Mouse (Mus musculus) cerebellum, adult 18-20 months (tissue): ENCODE results near the gene Dctn2.

Experiments used
- DNase-seq, 2 experiments: peaks; one replicate each; pipeline ENCODE4 v3.0.0; 2021

Dctn2 gene

GRCm38 (mm10) chr10:127266112-127267091 is at the start of gene Dctn2:
Gene Dctn2 (plus strand): TSS chr10:127266368.
- peak; percentile 91 to 97 for DNase-seq

DNA sequence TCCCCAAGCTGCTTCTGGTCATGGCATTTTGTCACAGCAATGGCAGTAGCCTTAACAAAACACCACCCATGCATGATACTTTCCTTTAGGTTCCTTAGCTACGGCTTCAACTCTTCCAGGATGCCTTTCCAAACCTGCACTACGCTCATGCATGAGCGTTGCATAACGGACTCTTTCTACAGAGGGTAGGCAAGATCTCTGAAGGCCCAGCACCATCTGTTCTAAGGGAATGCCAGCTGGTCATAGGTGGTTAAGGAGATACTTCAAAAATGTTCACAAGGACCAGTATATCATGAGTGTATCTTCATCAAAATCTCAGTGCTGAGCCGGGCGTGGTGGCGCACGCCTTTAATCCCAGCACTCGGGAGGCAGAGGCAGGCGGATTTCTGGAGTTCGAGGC is 49.7 kb upstream of the Dctn2 start:
- peak in 1 of 2 experiments; percentile 52 for DNase-seq

GRCm38 (mm10) chr10:127217177-127217576 is 49.0 kb upstream of the Dctn2 start:
- no peak for DNase-seq

GRCm38 (mm10) chr10:127218339-127218738 is 47.8 kb upstream of the Dctn2 start:
- DNase-seq = no peak

DNA sequence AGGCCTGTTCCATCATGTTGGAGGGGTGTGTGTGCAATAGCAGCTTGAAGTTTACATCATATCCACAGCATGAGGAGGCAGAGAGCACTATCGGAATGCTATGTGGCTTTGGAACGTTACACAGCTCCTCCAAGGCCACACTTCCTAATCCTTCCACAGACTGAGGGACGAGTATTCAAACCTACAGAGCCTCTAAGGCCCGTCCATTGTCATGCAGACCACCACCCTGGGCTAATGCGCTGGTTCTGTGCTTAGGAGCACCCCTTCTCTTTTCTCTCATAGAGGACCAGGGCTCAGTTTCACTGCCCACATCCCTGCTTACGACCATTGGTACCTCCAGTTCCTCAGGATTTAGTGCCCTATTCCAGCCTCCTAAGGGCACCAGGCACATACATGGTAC is 41.0 kb upstream of the Dctn2 start:
- DNase-seq = no peak

- DNase-seq = no peak
These were observed 40.4 kb upstream of the Dctn2 start for GRCm38 (mm10) chr10:127225732-127226131.

DNA sequence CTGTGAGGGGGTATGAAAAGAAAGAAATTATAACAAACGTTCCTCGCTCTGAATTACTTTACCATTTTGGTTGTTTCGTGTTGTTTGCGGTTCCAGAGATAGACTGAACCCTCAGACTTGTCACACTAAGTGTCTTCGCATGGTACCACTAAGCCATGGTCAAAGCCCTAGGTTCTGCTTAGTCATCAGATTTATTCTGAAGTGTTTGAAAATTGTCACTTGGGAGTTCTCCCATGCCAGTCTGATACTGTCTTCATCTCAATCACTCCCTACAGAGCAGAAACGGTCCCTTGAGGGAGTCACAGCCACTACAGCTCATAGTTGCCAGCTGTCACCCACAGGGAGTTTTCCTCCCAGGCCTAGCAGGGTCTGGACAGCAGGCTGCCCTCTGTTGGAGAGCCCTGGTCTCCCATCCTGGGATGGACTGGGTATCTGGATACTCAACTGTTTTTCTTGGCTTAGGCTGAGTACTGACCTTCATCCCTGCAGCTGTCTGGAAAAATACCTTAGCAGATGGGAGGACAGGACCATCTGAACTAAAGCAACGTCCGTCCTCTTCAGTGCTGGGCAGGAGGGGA is 39.8 kb upstream of the Dctn2 start:
- peak; percentile 40 to 56 for DNase-seq

DNA sequence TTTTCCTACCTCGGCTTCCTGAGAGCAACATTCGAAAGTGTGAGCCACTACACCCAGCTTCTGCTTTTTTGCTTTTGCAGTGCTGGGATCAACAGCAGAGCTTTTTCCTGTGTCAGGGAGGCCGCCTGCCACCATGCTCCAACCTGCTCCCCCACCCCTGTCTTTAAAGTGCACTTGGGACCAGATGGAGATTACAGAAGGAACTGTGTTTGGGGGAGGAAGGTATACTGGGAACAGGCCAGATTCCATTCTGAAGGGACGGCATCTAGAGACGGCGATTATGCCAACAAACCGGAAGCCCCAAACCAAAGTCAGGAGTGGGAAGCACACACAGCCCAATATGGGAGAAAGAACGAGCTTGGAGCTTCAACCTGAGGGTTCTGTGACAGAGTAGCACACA is 39.0 kb upstream of the Dctn2 start:
- no peak for DNase-seq

GRCm38 (mm10) chr10:127228897-127229296 is 37.3 kb upstream of the Dctn2 start:
- peak; percentile 59 to 70 for DNase-seq

DNA sequence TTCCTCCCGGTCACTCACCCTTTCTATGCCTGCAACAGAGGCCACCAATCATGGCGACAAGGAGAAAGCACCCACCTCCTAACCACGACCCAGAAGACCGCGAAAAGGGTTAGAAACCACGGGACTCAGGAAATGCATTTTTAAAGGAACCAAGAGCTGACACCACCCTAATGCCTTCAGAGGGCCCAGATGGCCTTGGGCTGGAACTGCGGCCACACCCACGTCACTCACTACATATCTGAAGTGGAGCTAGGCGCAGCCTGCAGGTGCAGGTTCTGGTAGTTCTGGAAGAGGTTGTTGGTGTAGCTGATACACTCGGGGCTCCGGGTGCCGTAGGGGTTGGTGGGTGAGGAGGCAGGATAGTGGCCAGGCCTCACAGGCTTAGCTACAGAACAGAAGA is 35.5 kb upstream of the Dctn2 start:
- no peak for DNase-seq

DNA sequence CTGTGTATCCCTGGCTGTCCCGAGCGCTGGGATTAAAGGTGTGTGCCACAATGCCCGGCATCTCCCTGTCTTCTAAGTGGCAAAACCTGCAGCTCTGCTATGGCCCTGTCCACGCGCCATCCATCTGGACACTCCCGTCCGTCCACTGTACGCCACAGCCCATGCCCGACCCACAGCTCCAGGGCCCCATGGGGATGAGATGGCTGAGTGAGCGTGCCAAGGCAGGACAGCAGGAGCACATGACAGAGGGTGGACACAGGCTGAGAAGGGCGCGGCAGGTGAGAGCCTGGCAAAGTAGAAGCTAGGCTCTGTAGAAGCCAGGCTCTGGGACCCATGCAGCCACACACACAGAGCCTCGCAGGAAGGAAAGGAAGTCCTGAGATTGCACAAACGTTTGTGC is 34.4 kb upstream of the Dctn2 start:
- DNase-seq = peak; percentile 52 to 61

DNA sequence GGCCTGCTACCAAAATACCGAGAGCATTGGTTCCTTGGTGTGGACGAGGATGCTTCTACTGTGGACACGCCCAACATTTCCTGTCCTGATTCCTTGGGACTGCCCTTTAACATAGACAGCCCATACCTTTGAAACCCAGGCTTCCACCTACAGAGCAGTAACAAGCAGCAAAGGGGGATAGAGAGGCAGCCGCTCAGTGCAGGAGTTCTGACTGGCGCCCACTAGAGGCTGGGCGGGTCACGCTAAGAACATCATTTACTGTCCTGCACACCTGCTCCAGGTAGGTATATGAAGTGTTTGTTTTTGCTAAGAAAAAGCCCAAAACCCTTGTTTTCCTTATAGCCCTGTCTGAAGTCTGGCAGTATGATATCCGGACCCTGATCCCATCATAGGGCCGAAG is 33.0 kb upstream of the Dctn2 start:
- no peak for DNase-seq

GRCm38 (mm10) chr10:127236541-127236940 is 29.6 kb upstream of the Dctn2 start:
- no peak for DNase-seq

DNA sequence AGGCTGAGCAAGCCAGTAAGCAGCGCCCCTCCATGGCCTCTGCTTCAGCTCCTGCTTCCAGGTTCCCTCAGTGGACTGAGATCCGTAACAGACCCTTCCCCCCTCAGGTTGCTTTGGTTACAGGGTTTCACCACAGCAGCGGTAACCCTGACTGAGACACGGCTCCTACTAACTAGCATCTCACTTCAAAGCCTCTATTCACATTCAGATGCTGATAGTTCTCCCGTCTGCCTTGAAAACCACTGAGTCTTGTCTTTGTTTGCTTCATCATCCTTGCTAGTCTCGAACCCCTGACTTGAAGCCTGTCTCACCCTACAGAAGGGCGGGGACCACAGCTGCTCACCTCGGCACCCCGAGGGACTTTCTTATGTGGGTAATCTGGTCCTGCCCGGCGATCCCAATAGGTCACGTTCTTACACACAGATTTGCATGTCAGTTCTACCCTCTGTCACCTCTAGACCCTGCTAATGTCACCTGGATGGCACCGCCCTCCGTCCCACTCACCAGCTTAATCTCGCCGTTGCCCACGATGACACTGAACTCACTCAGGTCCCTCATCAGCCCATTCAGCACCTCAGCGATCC is 27.8 kb upstream of the Dctn2 start:
- no peak for DNase-seq

DNA sequence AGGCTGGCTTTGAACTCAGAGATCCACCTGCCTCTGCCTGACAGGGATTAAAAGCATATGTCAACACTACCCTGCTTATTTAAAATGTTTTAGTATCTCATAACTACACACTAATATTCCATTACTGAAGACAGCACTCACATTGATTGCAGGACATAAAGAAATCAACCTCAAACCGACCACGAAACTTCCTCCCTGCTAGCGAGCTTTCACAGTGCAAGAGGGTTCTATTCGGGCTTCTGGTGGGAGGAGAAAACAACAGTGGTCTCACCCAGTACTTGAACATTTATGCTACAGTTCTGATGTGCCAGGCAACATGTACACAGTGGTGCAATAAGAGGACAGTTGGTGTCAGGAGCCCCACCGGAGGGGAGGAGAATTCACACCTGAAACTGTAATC is 15.4 kb upstream of the Dctn2 start:
- no peak for DNase-seq

GRCm38 (mm10) chr10:127255625-127256345 is 10.4 kb upstream of the Dctn2 start:
- DNase-seq = no peak

GRCm38 (mm10) chr10:127257790-127258189 is 8.4 kb upstream of the Dctn2 start:
- peak in 1 of 2 experiments; percentile 56 for DNase-seq

GRCm38 (mm10) chr10:127258489-127258888 is 7.7 kb upstream of the Dctn2 start:
- DNase-seq = no peak

DNA sequence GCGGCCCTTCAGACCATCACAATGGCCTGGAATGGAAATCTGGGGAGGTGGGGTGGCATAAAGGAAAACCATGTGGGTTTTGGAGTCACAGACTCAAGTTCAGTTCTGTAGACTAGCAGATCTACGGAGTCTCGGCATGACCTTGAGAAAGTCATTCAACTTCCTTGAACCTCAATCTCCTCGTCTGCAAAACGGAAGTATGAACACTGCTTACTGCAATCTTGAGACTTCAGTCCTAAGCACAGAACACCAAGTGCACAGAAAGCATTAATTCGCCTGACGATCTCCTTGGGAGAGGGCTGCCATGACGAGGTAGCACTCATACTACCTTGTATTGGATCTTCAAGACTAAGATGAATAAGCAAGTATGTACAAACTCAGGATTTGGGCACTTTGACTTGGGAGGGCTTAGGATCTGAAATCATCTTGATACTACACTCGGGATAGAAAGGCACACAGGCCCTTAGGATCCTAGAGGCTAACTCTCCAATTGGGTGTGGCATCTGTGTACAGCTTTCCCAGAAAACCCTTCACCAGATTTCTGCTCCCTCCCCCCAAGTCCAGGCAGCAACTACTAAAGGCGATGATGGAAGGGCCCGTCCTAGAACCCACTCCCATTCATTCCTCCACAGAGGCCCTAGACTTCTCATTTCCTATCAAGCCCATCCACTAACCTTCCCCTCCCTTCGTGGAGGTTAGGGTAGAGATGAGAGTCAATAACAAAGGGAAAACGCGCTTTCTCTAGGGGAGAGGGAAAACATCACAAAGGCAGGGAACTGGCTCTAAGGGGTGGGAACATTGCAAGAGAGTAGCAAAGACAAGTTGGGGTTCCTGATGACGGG is 4.2 kb upstream of the Dctn2 start:
- peak; percentile 38 to 54 for DNase-seq

GRCm38 (mm10) chr10:127262548-127263398 is 3.4 kb upstream of the Dctn2 start, which contains the start of gene Kif5a:
Gene Kif5a (minus strand): TSS chr10:127263348.
- peak; percentile 85 to 90 for DNase-seq

DNA sequence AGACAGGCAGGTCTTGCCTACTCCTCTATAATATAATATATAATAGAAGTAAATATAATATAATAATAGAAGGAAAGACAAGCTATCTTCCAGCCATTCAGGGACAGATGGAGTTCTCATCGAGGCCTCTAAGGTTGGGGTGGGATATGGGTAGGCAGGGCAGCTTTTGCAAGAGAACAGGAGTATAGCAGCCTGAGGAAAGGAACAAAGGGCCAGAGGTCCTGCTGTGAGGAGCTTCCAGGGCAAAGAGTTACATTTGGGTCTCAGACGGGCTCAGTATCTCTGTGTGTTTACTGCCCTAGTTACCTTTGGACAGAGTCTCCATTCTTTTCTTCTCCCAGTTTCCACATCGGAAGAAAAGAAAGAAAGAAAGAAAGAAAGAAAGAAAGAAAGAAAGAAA is 2.5 kb upstream of the Dctn2 start:
- DNase-seq = no peak
